Mouse (Mus musculus) CH12.LX (cell line): ENCODE measurements around the gene Cdk15.

ENCODE experiments used
- MAX ChIP-seq: IDR thresholded peaks from 2 replicates; pipeline ENCODE4 v1.6.1; 2011; ENCODE audit warnings: low read length, improper control_type of control experiment
- MYC ChIP-seq: IDR thresholded peaks from 2 replicates; pipeline ENCODE4 v1.6.1; 2011; ENCODE audit warnings: low read depth, mild to moderate bottlenecking, improper control_type of control experiment, low read length

DNA sequence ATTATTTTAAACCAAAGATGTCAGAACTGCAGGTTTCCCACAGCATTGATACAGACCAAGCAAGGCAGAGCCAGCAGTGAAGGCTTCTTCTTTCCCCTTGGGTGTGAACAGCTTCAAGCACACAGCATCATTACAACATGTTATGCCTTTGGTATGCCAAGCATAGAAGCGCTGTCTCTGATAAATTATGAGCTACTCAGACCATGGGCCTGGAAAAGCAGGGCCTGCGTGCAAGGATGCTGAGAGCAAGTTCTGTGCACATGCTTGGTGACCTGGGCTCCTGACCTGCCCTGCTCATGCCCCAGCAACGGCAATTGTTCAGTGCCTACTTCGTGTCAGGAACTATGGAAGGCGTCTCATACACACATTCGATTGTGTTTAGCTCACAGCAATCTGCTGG is 85.4 kb downstream of the Cdk15 start:
- no peak for TF ChIP-seq MYC
- TF ChIP-seq MAX: no peak
